Mouse (Mus musculus) urinary bladder, postnatal 25 days (tissue): ENCODE results near the gene Rec114.

Source experiments
- DNase-seq: peaks from one replicate; pipeline ENCODE4 v3.0.0; 2022; ENCODE audit warnings: low spot score

The Rec114 gene

GRCm38 (mm10) chr9:58716886-58717285 is 26.9 kb downstream of the Rec114 start:
- DNase-seq: no peak

- no peak for DNase-seq
Measured at GRCm38 (mm10) chr9:58710642-58711041, 33.1 kb downstream of the Rec114 start.

- peak; percentile 24 for DNase-seq
Measured at GRCm38 (mm10) chr9:58709939-58710338, 33.8 kb downstream of the Rec114 start.

GRCm38 (mm10) chr9:58707796-58708195 is 36.0 kb downstream of the Rec114 start:
- DNase-seq: no peak

- DNase-seq: no peak
Measured at GRCm38 (mm10) chr9:58706024-58706423, 37.7 kb downstream of the Rec114 start.

GRCm38 (mm10) chr9:58703766-58704165 is 40.0 kb downstream of the Rec114 start:
- no peak for DNase-seq

GRCm38 (mm10) chr9:58701751-58702150 is 42.0 kb downstream of the Rec114 start:
- no peak for DNase-seq

- no peak for DNase-seq
Measured at GRCm38 (mm10) chr9:58698486-58698885, 45.3 kb downstream of the Rec114 start.

GRCm38 (mm10) chr9:58691471-58691870 is 52.3 kb downstream of the Rec114 start:
- no peak for DNase-seq

- no peak for DNase-seq
Measured at GRCm38 (mm10) chr9:58690701-58691100, 53.1 kb downstream of the Rec114 start.

- no peak for DNase-seq
Measured at GRCm38 (mm10) chr9:58688076-58688475, 55.7 kb downstream of the Rec114 start.

GRCm38 (mm10) chr9:58685290-58685689 is 58.5 kb downstream of the Rec114 start:
- DNase-seq: no peak

GRCm38 (mm10) chr9:58683372-58683771 is 60.4 kb downstream of the Rec114 start:
- no peak for DNase-seq

GRCm38 (mm10) chr9:58682106-58682505 is 61.7 kb downstream of the Rec114 start:
- no peak for DNase-seq

- no peak for DNase-seq
Measured at GRCm38 (mm10) chr9:58681411-58681810, 62.4 kb downstream of the Rec114 start.

- DNase-seq: no peak
Measured at GRCm38 (mm10) chr9:58675371-58675770, 68.4 kb downstream of the Rec114 start.

- DNase-seq: no peak
Measured at GRCm38 (mm10) chr9:58674736-58675135, 69.0 kb downstream of the Rec114 start.

GRCm38 (mm10) chr9:58672474-58672873 is 71.3 kb downstream of the Rec114 start:
- DNase-seq: peak; percentile 20

- no peak for DNase-seq
Measured at GRCm38 (mm10) chr9:58669819-58670218, 73.9 kb downstream of the Rec114 start.

GRCm38 (mm10) chr9:58669071-58669470 is 74.7 kb downstream of the Rec114 start:
- DNase-seq: no peak

GRCm38 (mm10) chr9:58668171-58668570 is 75.6 kb downstream of the Rec114 start:
- no peak for DNase-seq

GRCm38 (mm10) chr9:58667244-58667643 is 76.5 kb downstream of the Rec114 start:
- DNase-seq: no peak

GRCm38 (mm10) chr9:58666191-58666590 is 77.6 kb downstream of the Rec114 start:
- no peak for DNase-seq

GRCm38 (mm10) chr9:58665492-58665891 is 78.3 kb downstream of the Rec114 start:
- DNase-seq: peak; percentile 52

GRCm38 (mm10) chr9:58662791-58663190 is 81.0 kb downstream of the Rec114 start:
- DNase-seq: no peak
